Mouse (Mus musculus) gastrocnemius, postnatal 14 days (tissue): ENCODE results near the gene Krt27. TPM values are rescaled to one million over a fixed set of nuclear protein-coding genes. Genes with fewer than 3 reads are reported as not detected.

Experiments
- DNase-seq: peaks from one replicate; pipeline ENCODE4 v3.0.0; 2021; ENCODE audit warnings: mixed read lengths
- intact Hi-C: fragments of 180-260 bp; cut with DNase I; formaldehyde crosslinking; loops from one replicate; pipeline ENCODE4 v1.15.1; 2025; ENCODE audit warnings: low total_unique reads
- total RNA-seq, 2 experiments: library from RNA; stranded (reverse); gene quantifications; 2 replicates each; pipeline ENCODE4 v1.2.3; 2021

The Krt27 gene
- total RNA-seq, 2 experiments from 2014 or later: not detected

- intact Hi-C loops: no loop called here
- no peak for DNase-seq
These were observed 13.0 kb downstream of the Krt27 start, which contains the start of gene Krt26 for GRCm38 (mm10) chr11:99337866-99338265. Krt26 (minus strand) TSS chr11:99337966.

GRCm38 (mm10) chr11:99333426-99333825 lies 17.5 kb downstream of the Krt27 start:
- no peak for DNase-seq
- intact Hi-C loops: no loop called here

- DNase-seq: no peak
- intact Hi-C loops: no loop called here
These were observed 21.2 kb downstream of the Krt27 start for GRCm38 (mm10) chr11:99329655-99330054.

GRCm38 (mm10) chr11:99322851-99323250 lies 28.1 kb downstream of the Krt27 start, which contains the start of gene Krt25:
Krt25 (minus strand) TSS chr11:99322951.
- intact Hi-C loops: no loop called here
- DNase-seq: no peak

GRCm38 (mm10) chr11:99321094-99321493 lies 29.8 kb downstream of the Krt27 start:
- no peak for DNase-seq
- intact Hi-C loops: no loop called here

GRCm38 (mm10) chr11:99319127-99319526 lies 31.8 kb downstream of the Krt27 start:
- no peak for DNase-seq

GRCm38 (mm10) chr11:99316543-99316942 lies 34.4 kb downstream of the Krt27 start:
- no peak for DNase-seq
- intact Hi-C loops: no loop called here

More at GRCm38 (mm10) chr11:99319127-99319526, 31.8 kb downstream of the Krt27 start:
- intact Hi-C loops: no loop called here

GRCm38 (mm10) chr11:99314594-99314993 lies 36.3 kb downstream of the Krt27 start:
- DNase-seq: no peak
- intact Hi-C loops: loop anchor here (5.0 kb wide), 1 partner anchor 127 kb away; no protein-coding TSS in a partner anchor

- intact Hi-C loops: loop anchor here (5.0 kb wide), 1 partner anchor 124 kb away; no protein-coding TSS in a partner anchor
- DNase-seq: no peak
These were observed 40.0 kb downstream of the Krt27 start for GRCm38 (mm10) chr11:99310882-99311281.

- intact Hi-C loops: no loop called here
- peak; percentile 34 for DNase-seq
These were observed 43.3 kb downstream of the Krt27 start for GRCm38 (mm10) chr11:99307579-99307978.

Other genes with a start within 250 kb of the Krt27 start
- gene Ccr7, start 196.0 kb downstream of the Krt27 start, total RNA-seq: under 1 TPM; 0.10 to 0.11 TPM
- 10 to 100 TPM; 35.8 to 45.7 TPM for gene Smarce1, start 120.1 kb downstream of the Krt27 start, total RNA-seq
- 10 to 100 TPM in 1 of 2 experiments, 1 to 10 TPM in 1; 8.9 to 11.4 TPM for gene Krt222, start 107.0 kb downstream of the Krt27 start, total RNA-seq
- not detected for gene Krt24, start 65.8 kb downstream of the Krt27 start, total RNA-seq
- gene Krt25, start 28.2 kb downstream of the Krt27 start, total RNA-seq: not detected
- not detected for gene Krt26, start 13.1 kb downstream of the Krt27 start, total RNA-seq
- not detected for gene Krt28, start 23.8 kb upstream of the Krt27 start, total RNA-seq
- 1 to 10 TPM; 4.5 to 5.7 TPM for gene Krt10, start 38.3 kb upstream of the Krt27 start, total RNA-seq
- gene Krt12, start 71.2 kb upstream of the Krt27 start, total RNA-seq: not detected
- under 1 TPM; 0.27 TPM for gene Krt20, start 87.0 kb upstream of the Krt27 start, total RNA-seq
- gene Krt23, start 142.0 kb upstream of the Krt27 start, total RNA-seq: not detected
- gene Krt39, start 170.2 kb upstream of the Krt27 start, total RNA-seq: not detected
- gene Krt40, start 192.1 kb upstream of the Krt27 start, total RNA-seq: not detected
- not detected for gene Krtap3-3, start 199.8 kb upstream of the Krt27 start, total RNA-seq
- not detected for gene Krtap3-2, start 205.7 kb upstream of the Krt27 start, total RNA-seq
- not detected for gene Gm11939, start 208.4 kb upstream of the Krt27 start, total RNA-seq
- not detected for gene Krtap3-1, start 215.5 kb upstream of the Krt27 start, total RNA-seq
- not detected for gene Krtap1-5, start 229.9 kb upstream of the Krt27 start, total RNA-seq
- not detected for gene Krtap1-4, start 232.6 kb upstream of the Krt27 start, total RNA-seq
- gene Krtap1-3, start 240.2 kb upstream of the Krt27 start, total RNA-seq: not detected
- gene Krtap9-3, start 247.0 kb upstream of the Krt27 start, total RNA-seq: not detected